Mouse (Mus musculus) forebrain, postnatal 0 days (tissue): ENCODE data around the gene Adgb. TPM values are rescaled to one million over a fixed set of nuclear protein-coding genes. Genes with fewer than 3 reads are reported as not detected.
A peak's percentile ranks its signal among the peaks of the same experiment; 100 is the strongest.

Source experiments
- ATAC-seq: fragments of 200-750 bp; cut with Nextera tagmentation; 2 replicates; pipeline ENCODE4 v1.8.0; 2017; ENCODE audit warnings: mild to moderate bottlenecking, moderate library complexity
- DNase-seq: peaks from one replicate; pipeline ENCODE4 v3.0.0-alpha.2; 2015
- H3K27ac ChIP-seq: fragments of 300-500 bp; sonication (generic); 2 replicates; pipeline ENCODE4 v1.5.1; 2014; ENCODE audit warnings: low read depth, mild to moderate bottlenecking, antibody characterized with exemption, low read length, moderate library complexity, mixed read lengths
- H3K27me3 ChIP-seq: fragments of 300-500 bp; sonication (generic); 2 replicates; pipeline ENCODE4 v1.6.1; 2014; ENCODE audit warnings: mild to moderate bottlenecking, low read length, mixed read lengths; ENCODE audit not compliant: insufficient read depth
- H3K36me3 ChIP-seq: fragments of 300-500 bp; sonication (generic); 2 replicates; pipeline ENCODE4 v1.6.1; 2014; ENCODE audit warnings: mild to moderate bottlenecking, moderate library complexity; ENCODE audit not compliant: insufficient read depth
- H3K4me1 ChIP-seq: fragments of 300-500 bp; sonication (generic); 2 replicates; pipeline ENCODE4 v1.6.1; 2014; ENCODE audit warnings: antibody characterized with exemption; ENCODE audit not compliant: insufficient read depth
- H3K4me2 ChIP-seq: fragments of 300-500 bp; sonication (generic); 2 replicates; pipeline ENCODE4 v1.6.1; 2014; ENCODE audit warnings: low read depth, mild to moderate bottlenecking, moderate library complexity
- H3K4me3 ChIP-seq: fragments of 300-500 bp; sonication (generic); 2 replicates; pipeline ENCODE4 v1.5.1; 2014; ENCODE audit warnings: low read depth, low read length, mixed read lengths
- H3K9ac ChIP-seq: fragments of 300-500 bp; sonication (generic); 2 replicates; pipeline ENCODE4 v1.6.1; 2014; ENCODE audit warnings: mild to moderate bottlenecking
- H3K9me3 ChIP-seq: fragments of 300-500 bp; sonication (generic); 2 replicates; pipeline ENCODE4 v1.6.1; 2016; ENCODE audit warnings: low read length
- CTCF ChIP-seq: sonication (generic); IDR thresholded peaks from 2 replicates; pipeline ENCODE4 v1.5.1; 2016; ENCODE audit warnings: antibody characterized with exemption, control low read depth, low read depth
- WGBS: fragments of 180-500 bp; shearing (Covaris S2); extraction: QIAGEN DNeasy Blood & Tissue Kit; methylation state at CpG from one replicate; pipeline ENCODE4 v1.1.7; 2014; 5-methylcytosine and 5-hydroxymethylcytosine counted together
- polyA plus RNA-seq: library from polyadenylated mRNA; unstranded; fragments of >200 nt; fragmentation: Nextera tagmentation; extraction: Ambion mirVana; gene quantifications from 2 replicates; pipeline ENCODE4 v1.2.1, GENCODE M21; 2015
- total RNA-seq: library from RNA; depleted of rRNA; stranded (reverse); fragments of >200 nt; gene quantifications from 2 replicates; pipeline ENCODE4 v1.2.3, GENCODE M21; 2014

The Adgb gene
- total and polyA plus RNA-seq, 2 experiments from 2014 or later = 0.30 to 0.95 TPM

DNA sequence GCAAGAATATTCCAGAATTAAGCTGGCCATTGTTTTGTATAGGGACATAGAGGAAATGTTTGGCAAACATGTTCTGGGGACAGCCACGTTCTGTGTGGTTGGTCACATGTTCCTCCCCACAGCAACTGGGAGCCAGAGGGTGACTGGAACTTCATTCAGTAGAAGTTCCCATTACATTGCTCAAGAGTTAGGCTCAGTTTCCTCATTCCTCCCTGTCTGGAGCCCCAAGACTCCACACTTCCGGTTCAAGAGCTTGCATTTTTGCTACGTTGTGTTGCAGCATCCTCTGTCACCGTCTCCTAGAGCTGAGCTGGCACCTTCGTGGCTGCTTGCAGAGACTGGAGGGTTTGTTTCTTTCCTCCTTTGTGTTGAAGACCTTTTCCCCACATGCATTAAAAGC is 15.1 kb downstream of the Adgb start:
- no peak for DNase-seq

DNA sequence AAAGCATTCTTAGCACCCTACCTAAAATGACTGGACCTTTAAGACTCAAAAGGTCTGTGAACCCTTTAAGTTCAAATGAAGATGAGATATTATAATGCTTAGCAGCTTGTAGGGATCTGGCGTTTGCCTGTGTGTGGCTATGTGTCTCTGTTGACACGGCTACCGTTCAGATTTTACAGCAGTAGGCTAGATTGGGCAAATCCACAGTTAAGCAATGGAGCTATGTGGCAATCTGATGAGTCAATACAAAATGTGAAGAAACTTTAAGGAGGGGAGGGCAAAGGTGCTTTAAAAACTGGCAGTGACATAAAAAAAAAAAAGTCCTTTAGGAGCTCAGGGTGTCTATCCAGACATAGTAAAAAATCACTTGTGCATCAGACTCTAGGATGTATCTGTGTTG is 23.1 kb downstream of the Adgb start:
- Histone ChIP-seq H3K27me3 (no peaks in the 10 kb centered on the region), H3K4me3 (no peak overlapping the region), H3K9me3 (no peaks in the 10 kb centered on the region), H3K4me2 (no peak overlapping the region), H3K4me1 (no peaks in the 10 kb centered on the region), H3K27ac (no peak overlapping the region), H3K36me3 (no peaks in the 10 kb centered on the region), H3K9ac (no peak overlapping the region)
- 78% methylated on average over 3 of the region's 3 CpGs for WGBS
- TF ChIP-seq CTCF = no peak
- no peak for ATAC-seq
- no peak for DNase-seq

More for the DNA sequence above, 15.1 kb downstream of the Adgb start:
- H3K9ac ChIP-seq = no peak overlapping the region
- no peaks in the 10 kb centered on the region for H3K9me3 ChIP-seq
- 84% methylated on average over 5 of the region's 5 CpGs for whole genome bisulfite sequencing
- H3K27ac ChIP-seq = no peak overlapping the region
- no peaks in the 10 kb centered on the region for H3K4me1 ChIP-seq
- no peaks in the 10 kb centered on the region for H3K27me3 ChIP-seq
- no peak for ATAC-seq
- no peak overlapping the region for H3K4me2 ChIP-seq
- no peak for TF ChIP-seq CTCF
- H3K36me3 ChIP-seq = no peaks in the 10 kb centered on the region
- no peak overlapping the region for H3K4me3 ChIP-seq

DNA sequence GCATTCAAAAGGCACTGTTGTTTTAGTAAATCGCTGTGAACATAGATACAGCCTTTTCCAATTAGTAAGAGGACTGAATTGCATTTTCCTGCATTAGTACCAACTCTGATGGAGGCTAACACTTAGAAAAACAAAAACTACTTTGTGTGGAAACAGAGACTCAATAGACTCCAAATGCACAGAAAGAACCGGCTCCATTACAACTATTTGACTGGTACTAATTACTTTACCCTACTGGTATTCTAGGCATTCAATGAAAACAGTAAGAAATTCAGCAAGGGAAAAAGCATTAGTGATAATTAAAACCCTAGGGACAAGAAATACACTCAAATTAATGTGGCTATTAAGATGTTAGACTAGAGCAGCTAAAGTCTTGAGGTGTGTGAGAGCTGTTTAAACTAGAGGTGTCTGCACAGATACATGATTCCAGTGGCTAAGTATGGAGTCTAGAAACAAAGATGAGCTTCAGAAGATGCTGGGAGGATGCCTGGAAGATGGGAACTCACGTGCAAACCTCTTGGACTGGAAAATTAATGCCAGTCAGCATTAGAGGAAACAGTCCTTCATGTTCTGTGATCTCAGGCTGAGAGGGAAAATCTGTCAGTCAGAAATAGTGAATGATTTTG is 27.2 kb downstream of the Adgb start:
- no peak overlapping the region for H3K4me3 ChIP-seq
- no peaks in the 10 kb centered on the region for H3K9me3 ChIP-seq
- no peaks in the 10 kb centered on the region for H3K27me3 ChIP-seq
- H3K4me1 ChIP-seq = no peaks in the 10 kb centered on the region
- H3K27ac ChIP-seq = no peak overlapping the region
- no peak for DNase-seq
- WGBS = 19% methylated on average over 3 of the region's 3 CpGs
- no peak overlapping the region for H3K9ac ChIP-seq
- TF ChIP-seq CTCF = no peak
- H3K36me3 ChIP-seq = no peaks in the 10 kb centered on the region
- no peak for ATAC-seq
- no peak overlapping the region for H3K4me2 ChIP-seq

DNA sequence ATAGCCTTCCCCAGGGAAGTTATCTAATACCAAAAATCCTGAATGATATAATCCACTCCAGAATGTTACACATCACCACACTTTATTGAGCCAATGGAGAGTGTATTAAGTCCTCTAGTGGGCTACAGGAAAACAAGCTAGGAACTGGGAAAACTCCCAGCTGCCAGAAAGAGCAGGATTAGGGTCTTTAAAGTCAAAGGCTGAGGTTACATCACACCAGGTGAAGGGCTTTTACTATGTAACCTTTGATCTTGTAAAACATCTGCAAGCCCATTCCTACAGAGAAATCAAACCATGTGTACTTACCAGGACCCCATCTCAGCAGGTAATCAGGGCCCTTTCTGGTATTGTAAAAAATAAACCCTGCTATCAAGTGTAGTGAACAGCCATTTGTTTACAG is 28.6 kb downstream of the Adgb start:
- no peaks in the 10 kb centered on the region for H3K4me1 ChIP-seq
- TF ChIP-seq CTCF = no peak
- no peaks in the 10 kb centered on the region for H3K9me3 ChIP-seq
- H3K4me2 ChIP-seq = no peak overlapping the region
- no peak for ATAC-seq
- no peak overlapping the region for H3K4me3 ChIP-seq
- no peak for DNase-seq
- H3K9ac ChIP-seq = no peak overlapping the region
- no peak overlapping the region for H3K27ac ChIP-seq
- H3K36me3 ChIP-seq = no peaks in the 10 kb centered on the region
- no peaks in the 10 kb centered on the region for H3K27me3 ChIP-seq

DNA sequence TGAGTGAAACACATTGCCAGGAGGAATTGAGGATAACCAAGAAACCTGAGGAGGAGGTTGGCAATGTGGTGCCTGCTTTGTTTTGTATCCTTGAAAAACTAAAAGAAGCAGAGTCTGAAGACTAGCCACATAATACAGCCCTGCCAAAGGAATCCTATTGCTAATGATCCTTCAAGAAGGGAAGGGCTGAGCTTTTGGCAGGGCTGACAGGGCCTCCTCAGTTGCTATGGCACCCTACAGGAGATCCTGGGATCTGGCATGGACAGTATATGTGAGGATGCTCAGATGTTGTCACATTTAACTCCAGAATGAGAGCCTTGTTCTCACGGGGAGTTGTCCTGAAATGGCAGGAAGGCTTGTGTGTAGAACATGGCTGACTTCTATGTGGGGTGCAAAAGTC is 37.1 kb downstream of the Adgb start:
- H3K27me3 ChIP-seq = no peaks in the 10 kb centered on the region
- H3K4me2 ChIP-seq = no peak overlapping the region
- H3K27ac ChIP-seq = no peak overlapping the region
- DNase-seq (no peak), ATAC-seq (peak; percentile 55; the same call in 1 of the 2 replicates)
- no peaks in the 10 kb centered on the region for H3K9me3 ChIP-seq
- H3K4me1 ChIP-seq = no peaks in the 10 kb centered on the region
- 56% methylated on average over 1 of the region's 1 CpGs for WGBS
- no peaks in the 10 kb centered on the region for H3K36me3 ChIP-seq
- TF ChIP-seq CTCF = no peak
- no peak overlapping the region for H3K4me3 ChIP-seq
- no peak overlapping the region for H3K9ac ChIP-seq

DNA sequence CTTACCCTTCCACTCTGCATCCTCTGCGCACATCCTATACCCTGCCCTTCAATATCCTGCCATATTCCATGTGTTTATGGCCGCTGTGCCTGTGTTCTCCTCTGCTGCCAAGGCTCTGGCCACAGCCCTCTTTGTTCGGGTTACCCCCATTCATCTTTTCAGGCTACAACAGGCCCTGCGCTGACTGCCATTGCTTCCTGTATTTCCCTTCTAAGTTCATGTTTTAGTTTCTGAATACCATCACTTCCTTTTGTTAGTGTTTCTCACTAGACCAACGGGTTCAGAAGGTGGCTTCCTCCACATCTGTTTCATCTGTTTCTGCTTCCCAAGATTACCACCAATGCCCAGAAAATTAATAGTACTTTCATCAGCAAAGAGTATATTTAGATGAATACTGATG is 42.5 kb downstream of the Adgb start:
- 79% methylated on average over 5 of the region's 5 CpGs for WGBS
- Histone ChIP-seq H3K27me3 (no peaks in the 10 kb centered on the region), H3K36me3 (no peaks in the 10 kb centered on the region), H3K9me3 (no peaks in the 10 kb centered on the region), H3K4me1 (no peaks in the 10 kb centered on the region), H3K4me3 (no peak overlapping the region), H3K9ac (no peak overlapping the region), H3K27ac (no peak overlapping the region), H3K4me2 (no peak overlapping the region)
- ATAC-seq = no peak
- no peak for DNase-seq
- TF ChIP-seq CTCF = no peak

DNA sequence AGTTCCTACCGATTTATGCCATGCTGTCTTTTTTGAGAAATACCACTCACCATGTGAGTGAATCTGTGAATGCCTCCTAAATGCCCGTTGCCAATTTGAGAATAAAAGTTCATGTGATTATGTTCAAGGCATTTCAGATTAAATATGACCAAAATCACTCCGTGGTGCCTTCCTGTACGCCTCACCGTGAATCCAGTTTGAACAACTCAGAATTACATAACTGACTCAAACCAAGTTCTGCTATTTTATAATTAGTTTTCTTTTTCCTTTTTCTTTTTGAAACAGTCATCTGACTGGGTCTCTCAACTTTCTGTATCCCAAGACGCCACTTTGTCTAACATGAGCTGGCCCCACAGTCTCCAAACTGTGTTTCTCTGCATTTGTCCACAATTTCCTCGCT is 43.1 kb downstream of the Adgb start:
- 90% methylated on average over 7 of the region's 7 CpGs for WGBS
- DNase-seq = no peak
- Histone ChIP-seq H3K4me1 (no peaks in the 10 kb centered on the region), H3K9ac (no peak overlapping the region), H3K4me3 (no peak overlapping the region), H3K27ac (no peak overlapping the region), H3K4me2 (no peak overlapping the region), H3K9me3 (no peaks in the 10 kb centered on the region), H3K27me3 (no peaks in the 10 kb centered on the region), H3K36me3 (no peaks in the 10 kb centered on the region)
- no peak for TF ChIP-seq CTCF
- no peak for ATAC-seq
